Mouse (Mus musculus): Measurements from ENCODE around the gene Zfp64.

GRCm38 (mm10) chr2:168860922-168861740 is 94.3 kb downstream of the Zfp64 start:
- no peak for TF ChIP-seq MAFK (IDR thresholded peaks at IDR 0.05; ENCODE audit: insufficient replicate concordance, low read length)
- no peak for TF ChIP-seq ZC3H11A (IDR thresholded peaks at IDR 0.05; ENCODE audit: low read depth, low read length)
- TF ChIP-seq CTCF (conservative IDR thresholded peaks at IDR 0.05 in 1 of 2, IDR thresholded peaks at IDR 0.05 in 1 of 2; ENCODE audit: low read depth in 2 of 2, low read length in 2 of 2): no peak
- no peak for TF ChIP-seq SIN3A (IDR thresholded peaks at IDR 0.05; ENCODE audit: low read length)
- no peak for TF ChIP-seq NRF1 (IDR thresholded peaks at IDR 0.05; ENCODE audit: low read depth, low read length)
- TF ChIP-seq MAX (IDR thresholded peaks at IDR 0.05; ENCODE audit: low read length): no peak
- no peak for TF ChIP-seq POLR2A (IDR thresholded peaks at IDR 0.05; ENCODE audit: low read depth, low read length)
- no peak for TF ChIP-seq EP300 (IDR thresholded peaks at IDR 0.05; ENCODE audit: low read length)
- TF ChIP-seq E2F4 (IDR thresholded peaks at IDR 0.05; ENCODE audit: insufficient replicate concordance, low read depth, low read length): no peak
- no peak for TF ChIP-seq TBP (conservative IDR thresholded peaks at IDR 0.05; ENCODE audit: low read depth, low read length)
- no peak for TF ChIP-seq CHD2 (IDR thresholded peaks at IDR 0.05; ENCODE audit: low read length)

Data from CH12.LX (cell line).